Mouse (Mus musculus) adrenal gland, adult 2 months (tissue): ENCODE measurements around the gene Ramac. TPM values are rescaled to one million over a fixed set of nuclear protein-coding genes. Genes with fewer than 3 reads are reported as not detected.

Source experiments
- DNase-seq: peaks from one replicate; pipeline ENCODE4 v3.0.0; 2021
- long read RNA-seq: library from polyadenylated mRNA; stranded (forward); transcript quantifications from one replicate; pipeline ENCODE4 v2.0.0, GENCODE M21; 2021
- polyA plus RNA-seq: library from polyadenylated mRNA; depleted of rRNA; stranded (reverse); fragments of >200 nt; gene quantifications from 2 replicates; pipeline ENCODE4 v1.2.3, GENCODE M21; 2012; rRNA removed
- total RNA-seq, 2 experiments: library from RNA; stranded (reverse); gene quantifications; 2 replicates each; pipeline ENCODE4 v1.2.3; 2021

Gene Ramac
- total RNA-seq (10 to 100 TPM; 36.6 to 50.2 TPM), polyA plus RNA-seq (2.7 and 4.5 TPM in 2 replicates)
- long read RNA-seq, transcript Ramac-201 (3 exons, 1,452 nt) = major isoform, 57 of 58 reads
- long read RNA-seq, partial matches to known transcripts = 0 of 58 reads
- long read RNA-seq, other reads (novel, unspliced or antisense) = 1 of 58 reads

- DNase-seq = peak; percentile 89
These were observed at the start of gene Ramac for GRCm38 (mm10) chr7:81762180-81763109. TSS of gene Ramac (plus strand) at chr7:81762925.

GRCm38 (mm10) chr7:81718657-81719056 lies 44.1 kb upstream of the Ramac start:
- no peak for DNase-seq

GRCm38 (mm10) chr7:81719216-81719661 lies 43.5 kb upstream of the Ramac start:
- DNase-seq = no peak

GRCm38 (mm10) chr7:81721271-81721670 lies 41.5 kb upstream of the Ramac start:
- DNase-seq = no peak

- DNase-seq = no peak
These were observed 38.9 kb upstream of the Ramac start for GRCm38 (mm10) chr7:81723851-81724250.

GRCm38 (mm10) chr7:81725986-81726727 lies 36.6 kb upstream of the Ramac start:
- no peak for DNase-seq

- no peak for DNase-seq
These were observed 36.1 kb upstream of the Ramac start for GRCm38 (mm10) chr7:81726728-81727005.

GRCm38 (mm10) chr7:81727716-81728115 lies 35.0 kb upstream of the Ramac start:
- DNase-seq = no peak

GRCm38 (mm10) chr7:81729787-81730186 lies 32.9 kb upstream of the Ramac start:
- DNase-seq = no peak

- no peak for DNase-seq
These were observed 31.5 kb upstream of the Ramac start for GRCm38 (mm10) chr7:81731181-81731651.

GRCm38 (mm10) chr7:81732183-81733089 lies 30.3 kb upstream of the Ramac start:
- DNase-seq = no peak

- no peak for DNase-seq
These were observed 27.3 kb upstream of the Ramac start for GRCm38 (mm10) chr7:81735300-81736048.

GRCm38 (mm10) chr7:81738720-81739385 lies 23.9 kb upstream of the Ramac start:
- no peak for DNase-seq

- DNase-seq = no peak
These were observed 22.7 kb upstream of the Ramac start for GRCm38 (mm10) chr7:81740010-81740409.

GRCm38 (mm10) chr7:81744145-81744544 lies 18.6 kb upstream of the Ramac start:
- peak; percentile 70 for DNase-seq

- no peak for DNase-seq
These were observed 14.8 kb upstream of the Ramac start for GRCm38 (mm10) chr7:81747956-81748355.

GRCm38 (mm10) chr7:81763110-81763845 lies 553 bp downstream of the Ramac start:
- no peak for DNase-seq

- DNase-seq = peak; percentile 42
These were observed 10.2 kb downstream of the Ramac start for GRCm38 (mm10) chr7:81772786-81773539.

GRCm38 (mm10) chr7:81775325-81775724 lies 12.6 kb downstream of the Ramac start:
- DNase-seq = peak; percentile 38
